Mouse (Mus musculus) G1E (cell line): ENCODE measurements around the gene Senp8. TPM values are rescaled to one million over a fixed set of nuclear protein-coding genes. Genes with fewer than 3 reads are reported as not detected.

Experiments
- ATAC-seq: 2 replicates; pipeline ENCODE4 v1.8.0; 2016; ENCODE audit warnings: mild to moderate bottlenecking; ENCODE audit not compliant: insufficient number of reproducible peaks, poor library complexity, low FRiP score, severe bottlenecking; ENCODE audit errors: extremely low read depth
- DNase-seq: peaks from one replicate; pipeline ENCODE4 v3.0.0; 2012; ENCODE audit warnings: low spot score
- H3K27me3 ChIP-seq: 2 replicates; pipeline ENCODE4 v1.6.1; 2012; ENCODE audit warnings: mild to moderate bottlenecking, low read length, inconsistent platforms; ENCODE audit not compliant: insufficient read depth
- H3K36me3 ChIP-seq: replicated peaks from 2 replicates; pipeline ENCODE3; 2012; ENCODE audit warnings: mild to moderate bottlenecking, inconsistent platforms
- H3K4me1 ChIP-seq: 2 replicates; pipeline ENCODE4 v1.6.1; 2012; ENCODE audit warnings: low read depth, low read length, inconsistent platforms, mixed read lengths; ENCODE audit not compliant: insufficient read depth
- H3K4me3 ChIP-seq: 2 replicates; pipeline ENCODE4 v1.5.1; 2012; ENCODE audit warnings: low read depth, mild to moderate bottlenecking, inconsistent platforms, low read length, moderate library complexity, mixed read lengths
- H3K9me3 ChIP-seq: replicated peaks from 2 replicates; pipeline ENCODE4 v1.6.1; 2012; ENCODE audit warnings: inconsistent platforms
- CTCF ChIP-seq: IDR thresholded peaks from 2 replicates; pipeline ENCODE4 v1.5.1; 2012; ENCODE audit warnings: low read depth, low read length, inconsistent platforms, mixed read lengths
- GATA1 ChIP-seq: IDR thresholded peaks from 2 replicates; pipeline ENCODE4 v1.6.1; 2012; ENCODE audit warnings: borderline replicate concordance, low read length, inconsistent platforms, mixed read lengths
- GATA2 ChIP-seq: IDR thresholded peaks from 2 replicates; pipeline ENCODE4 v1.6.1; 2012; ENCODE audit warnings: low read depth, low read length, inconsistent platforms, borderline replicate concordance
- POLR2AphosphoS5 ChIP-seq: IDR thresholded peaks from 2 replicates; pipeline ENCODE4 v1.6.1; 2012; ENCODE audit warnings: low read depth, low read length, inconsistent platforms; ENCODE audit not compliant: insufficient replicate concordance
- TAL1 ChIP-seq: conservative IDR thresholded peaks from 2 replicates; pipeline ENCODE4 v1.6.1; 2012; ENCODE audit warnings: low read depth, low read length, inconsistent platforms, mixed read lengths
- polyA plus RNA-seq: library from polyadenylated mRNA; stranded (reverse); fragments of >175 nt; gene quantifications from 2 replicates; pipeline ENCODE4 v1.2.3, GENCODE M21; 2012
- total RNA-seq, 2 experiments: library from RNA; stranded (forward) in 1 of 2; stranded (reverse) in 1 of 2; fragments of 200-1000 nt in 1 of 2; fragments of >200 nt in 1 of 2; fragmentation: Nextera tagmentation in 1 of 2; gene quantifications; 2 replicates each; pipeline ENCODE4 v1.2.3; 2014 to 2017

Gene Senp8
- total and polyA plus RNA-seq, 3 experiments, result 0.33 to 27.1 (median 15.0) TPM

DNA sequence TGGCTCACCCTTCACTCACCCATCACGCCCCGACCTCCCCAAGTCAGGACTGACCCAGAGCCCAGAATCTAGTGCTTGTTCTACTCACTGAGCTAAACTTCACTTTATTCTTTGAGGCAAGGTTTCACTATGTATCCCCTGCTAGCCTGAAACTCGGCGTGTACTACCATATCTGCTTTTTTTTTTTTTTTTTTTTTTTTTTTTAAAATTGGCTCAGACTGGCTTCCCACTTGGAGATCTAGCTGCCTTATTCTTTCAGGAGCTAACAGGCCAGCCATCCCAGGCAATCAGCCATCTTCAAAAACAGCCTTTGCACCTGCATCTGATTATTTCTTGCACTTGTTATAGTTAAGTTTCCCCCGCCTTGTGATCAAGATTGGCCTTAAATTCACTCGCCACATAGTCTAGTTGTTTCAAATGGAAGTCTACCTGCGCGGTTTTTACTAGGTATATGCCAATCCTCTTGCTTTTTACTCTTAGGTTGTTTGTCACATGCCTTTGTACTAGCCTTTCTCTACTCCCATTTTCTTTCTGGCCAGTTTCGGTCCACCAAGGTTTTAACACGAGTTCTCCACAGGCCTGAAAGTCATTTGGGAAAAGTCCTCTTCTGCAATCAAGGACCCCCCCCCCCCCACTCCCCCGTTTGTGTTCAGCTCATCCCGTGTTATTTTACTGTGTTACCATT, 787 bp downstream of the Senp8 start:
- Histone ChIP-seq H3K36me3 (no peaks in the 10 kb centered on the region), H3K4me3 (peak overlapping the region; percentile 89), H3K27me3 (no peaks in the 10 kb centered on the region), H3K4me1 (peaks cover 30% of the 10 kb centered on the region), H3K9me3 (no peaks in the 10 kb centered on the region)
- ATAC-seq, result no peak
- no peak for DNase-seq
- no peak for TF ChIP-seq GATA2
- no peak for TF ChIP-seq POLR2AphosphoS5
- TF ChIP-seq GATA1, result no peak
- no peak for TF ChIP-seq CTCF
- no peak for TF ChIP-seq TAL1

DNA sequence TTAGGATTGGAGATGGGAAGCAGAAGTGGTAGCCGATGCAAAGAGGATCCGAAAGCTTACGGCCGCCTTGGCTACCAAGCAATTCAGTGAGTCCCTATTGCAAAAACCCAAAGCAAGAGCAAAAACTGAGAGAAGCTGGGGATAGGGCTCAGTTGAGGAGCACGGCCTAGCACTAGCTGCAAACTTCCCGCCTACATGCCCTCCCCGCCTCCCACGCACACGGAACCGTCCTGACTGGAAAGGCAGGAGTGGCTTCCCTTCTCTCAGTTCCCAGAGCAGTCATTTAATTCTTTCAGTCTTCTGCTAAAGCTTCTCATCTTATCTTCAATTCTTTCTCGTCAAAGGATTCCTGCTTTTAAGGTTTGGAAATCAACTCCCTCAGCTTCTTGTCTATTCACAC, 1.5 kb downstream of the Senp8 start:
- TF ChIP-seq GATA1, result no peak
- TF ChIP-seq TAL1, result no peak
- Histone ChIP-seq H3K4me3 (peak overlapping the region; percentile 89; the same call in 1 of the 2 replicates), H3K4me1 (peaks cover 32% of the 10 kb centered on the region), H3K36me3 (peaks cover 3% of the 10 kb centered on the region), H3K9me3 (no peaks in the 10 kb centered on the region), H3K27me3 (no peaks in the 10 kb centered on the region)
- DNase-seq (peak; percentile 14), ATAC-seq (no peak)

DNA sequence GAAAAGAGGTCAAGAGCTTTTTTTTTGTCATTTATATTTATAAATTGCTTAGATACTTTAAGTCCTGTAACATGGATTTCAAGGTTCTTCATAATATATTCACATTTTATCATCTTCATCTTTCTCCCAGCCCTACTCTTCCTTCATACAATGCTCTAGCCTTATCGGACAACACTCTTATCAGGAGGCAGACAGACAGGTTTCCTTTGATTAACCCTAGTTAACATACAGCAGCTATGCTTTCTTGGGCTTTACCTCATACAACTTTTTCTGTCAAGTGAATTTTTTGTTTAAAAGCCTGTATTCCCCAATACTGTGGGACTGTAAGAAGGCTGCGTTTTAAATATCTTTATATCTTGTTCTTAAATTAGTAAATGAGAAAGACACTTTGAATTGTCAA, 2.1 kb downstream of the Senp8 start:
- Histone ChIP-seq H3K27me3 (no peaks in the 10 kb centered on the region), H3K9me3 (no peaks in the 10 kb centered on the region), H3K36me3 (peaks cover 7% of the 10 kb centered on the region), H3K4me1 (peaks cover 33% of the 10 kb centered on the region), H3K4me3 (no peak overlapping the region; the same call in 1 of the 2 replicates)
- ATAC-seq (peak; percentile 36; the same call in 1 of the 2 replicates), DNase-seq (no peak)
- TF ChIP-seq TAL1, result peak; percentile 50
- no peak for TF ChIP-seq GATA1

DNA sequence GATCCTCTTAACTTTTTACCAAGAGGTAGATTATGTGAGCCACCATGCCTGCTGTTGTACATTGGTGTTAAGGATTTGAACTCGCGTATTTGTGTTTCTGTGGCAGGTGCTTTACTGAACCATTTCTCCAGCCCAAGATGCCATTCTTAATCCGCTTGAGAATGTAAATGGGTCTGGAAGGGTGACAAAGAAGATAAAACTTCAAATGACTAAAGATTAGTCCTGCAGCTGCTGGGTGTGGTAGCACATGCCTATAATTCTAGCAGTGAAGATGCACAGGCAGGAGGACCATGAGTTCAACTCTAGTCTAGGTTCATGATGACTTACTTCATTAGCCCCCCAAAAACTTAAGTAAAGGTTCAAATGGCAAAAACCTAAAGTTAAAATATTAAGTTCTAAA, 6.6 kb downstream of the Senp8 start:
- H3K4me3 ChIP-seq, result no peak overlapping the region
- H3K36me3 ChIP-seq, result peaks cover 7% of the 10 kb centered on the region
- TF ChIP-seq POLR2AphosphoS5, result no peak
- H3K4me1 ChIP-seq, result peaks cover 21% of the 10 kb centered on the region
- H3K27me3 ChIP-seq, result no peaks in the 10 kb centered on the region
- no peak for DNase-seq
- no peak for ATAC-seq
- no peaks in the 10 kb centered on the region for H3K9me3 ChIP-seq

DNA sequence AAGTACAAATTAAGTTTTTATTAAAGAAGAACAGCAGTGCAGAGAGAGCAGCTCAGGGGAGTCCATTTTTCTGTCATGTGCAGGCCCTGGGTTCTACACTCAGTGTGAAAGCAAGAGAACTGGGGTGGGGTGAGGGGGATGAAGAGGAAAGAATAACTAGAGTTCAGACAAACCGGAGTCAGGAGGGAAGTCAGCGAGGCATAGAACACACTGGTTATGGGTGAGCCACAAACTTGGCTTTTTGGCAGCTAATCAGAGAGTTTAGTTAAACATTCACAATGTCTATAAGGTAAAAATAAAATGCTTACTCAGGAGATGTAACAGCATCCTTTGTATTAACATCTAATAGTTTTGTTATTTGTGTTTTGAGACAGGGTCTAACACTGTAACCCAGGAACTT, 9.9 kb downstream of the Senp8 start:
- Histone ChIP-seq H3K4me1 (peaks cover 12% of the 10 kb centered on the region), H3K27me3 (no peaks in the 10 kb centered on the region), H3K4me3 (no peak overlapping the region), H3K9me3 (no peaks in the 10 kb centered on the region), H3K36me3 (peaks cover 23% of the 10 kb centered on the region)
- TF ChIP-seq GATA1 (no peak), POLR2AphosphoS5 (no peak), TAL1 (no peak), GATA2 (no peak), CTCF (no peak)
- no peak for ATAC-seq
- DNase-seq, result no peak

DNA sequence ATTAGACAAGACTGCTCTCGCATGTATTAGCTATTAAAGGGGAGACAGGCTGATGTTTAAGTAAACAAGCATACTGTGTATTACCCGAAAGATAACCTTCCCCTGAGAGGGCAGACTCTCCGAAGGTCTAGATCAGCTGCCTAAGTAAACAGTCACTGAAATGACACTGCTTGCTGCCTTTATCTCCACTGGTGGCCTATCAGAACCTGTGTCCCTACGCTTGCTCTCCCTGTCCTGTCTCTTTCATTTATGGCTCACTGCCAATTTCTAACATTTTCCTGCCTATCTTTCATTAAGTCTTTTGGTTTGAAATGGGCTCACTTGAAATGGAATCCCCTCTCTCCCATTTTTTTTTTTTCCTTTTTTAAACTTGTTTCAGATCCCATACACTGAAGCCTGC, 15.1 kb downstream of the Senp8 start:
- DNase-seq, result no peak
- TF ChIP-seq POLR2AphosphoS5 (no peak), TAL1 (no peak)
- ATAC-seq, result no peak
- Histone ChIP-seq H3K36me3 (peaks cover 15% of the 10 kb centered on the region), H3K27me3 (no peaks in the 10 kb centered on the region), H3K4me1 (peaks cover 7% of the 10 kb centered on the region), H3K9me3 (no peaks in the 10 kb centered on the region), H3K4me3 (no peak overlapping the region)

DNA sequence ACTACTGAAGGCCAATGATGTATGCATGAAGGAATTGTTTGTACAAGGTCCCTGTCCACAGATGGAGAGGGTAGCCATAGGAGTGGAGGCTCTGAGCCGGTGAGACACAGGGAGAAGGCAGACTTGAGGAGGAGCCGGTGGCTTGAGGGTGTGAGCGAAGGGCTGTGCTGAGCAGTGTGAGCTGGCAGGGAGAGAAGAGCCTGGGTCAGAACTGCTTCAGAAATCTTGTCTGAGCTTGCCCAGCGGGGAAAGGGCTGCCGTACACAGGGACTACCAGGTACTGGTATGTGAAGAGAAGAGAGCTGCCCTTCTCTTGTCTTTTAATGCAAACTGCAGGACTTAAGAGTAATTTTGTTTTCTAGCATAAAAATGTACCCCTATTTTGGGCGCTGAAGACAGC, 17.4 kb downstream of the Senp8 start:
- Histone ChIP-seq H3K4me1 (0 out of 2 replicates have a peak, but pooled peaks cover 2% of the 10 kb centered on the region), H3K9me3 (no peaks in the 10 kb centered on the region), H3K4me3 (no peak overlapping the region), H3K36me3 (peaks cover 15% of the 10 kb centered on the region), H3K27me3 (no peaks in the 10 kb centered on the region)
- TF ChIP-seq POLR2AphosphoS5 (no peak), TAL1 (no peak), GATA2 (no peak), CTCF (no peak), GATA1 (no peak)
- no peak for DNase-seq
- ATAC-seq, result no peak

DNA sequence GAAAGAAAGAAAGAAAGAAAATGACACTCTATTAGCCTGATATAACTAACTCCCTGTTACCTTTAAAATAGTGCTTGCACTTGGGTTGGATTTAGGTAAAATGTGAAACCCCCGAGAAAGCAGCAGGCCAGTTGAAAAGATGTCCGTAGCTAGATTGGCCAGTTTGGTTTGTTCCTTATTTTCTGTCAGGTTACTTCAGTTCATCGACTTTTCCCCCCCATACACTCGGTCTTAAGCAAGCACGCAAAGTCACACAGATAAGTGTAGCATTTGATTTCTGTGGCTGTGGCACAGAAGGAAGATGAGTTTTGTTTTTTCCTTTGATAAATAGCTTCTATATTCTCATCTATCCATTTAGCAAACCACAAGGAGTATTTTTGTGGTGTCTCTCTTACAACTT, 19.4 kb downstream of the Senp8 start:
- Histone ChIP-seq H3K4me1 (peaks cover 8% of the 10 kb centered on the region; the same call in 1 of the 2 replicates), H3K9me3 (no peaks in the 10 kb centered on the region), H3K36me3 (peaks cover under 1% of the 10 kb centered on the region), H3K27me3 (0 out of 2 replicates have a peak, but pooled peaks cover 5% of the 10 kb centered on the region), H3K4me3 (no peak overlapping the region)
- no peak for ATAC-seq
- no peak for TF ChIP-seq POLR2AphosphoS5
- no peak for TF ChIP-seq GATA1
- no peak for TF ChIP-seq GATA2
- no peak for TF ChIP-seq CTCF
- no peak for TF ChIP-seq TAL1
- no peak for DNase-seq
